Mouse (Mus musculus) urinary bladder, postnatal 25 days (tissue): ENCODE measurements around the gene Bpifa1.
"Not testable (repeated sequence)": the region's sequence is repeated elsewhere in the genome, so short reads cannot be mapped to it uniquely, and the experiment has no call there.

Experiments
- DNase-seq: peaks from one replicate; pipeline ENCODE4 v3.0.0; 2022; ENCODE audit warnings: low spot score

Gene Bpifa1

GRCm38 (mm10) chr2:154142580-154142979, at the start of gene Bpifa1:
TSS of gene Bpifa1 (plus strand) at chr2:154142880.
- no peak for DNase-seq

GRCm38 (mm10) chr2:154097734-154098133, 44.9 kb upstream of the Bpifa1 start:
- DNase-seq: no peak

GRCm38 (mm10) chr2:154117381-154117780, 25.3 kb upstream of the Bpifa1 start:
- no peak for DNase-seq

GRCm38 (mm10) chr2:154130120-154130519, 12.6 kb upstream of the Bpifa1 start, which contains the start of gene Bpifa3:
TSS of gene Bpifa3 (plus strand) at chr2:154130336.
- no peak for DNase-seq

GRCm38 (mm10) chr2:154143735-154144134, 1.1 kb downstream of the Bpifa1 start:
- no peak for DNase-seq

- no peak for DNase-seq
Measured at GRCm38 (mm10) chr2:154147496-154147895, 4.8 kb downstream of the Bpifa1 start.

- DNase-seq: no peak
Measured at GRCm38 (mm10) chr2:154158433-154158832, 15.8 kb downstream of the Bpifa1 start.

GRCm38 (mm10) chr2:154162307-154162706, 19.6 kb downstream of the Bpifa1 start, which contains the start of gene Bpifa5:
TSS of gene Bpifa5 (plus strand) at chr2:154162607.
- DNase-seq: no peak

GRCm38 (mm10) chr2:154163306-154163705, 20.6 kb downstream of the Bpifa1 start:
- DNase-seq: no peak

- DNase-seq: no peak
Measured at GRCm38 (mm10) chr2:154169172-154169571, 26.5 kb downstream of the Bpifa1 start.

- DNase-seq: no peak
Measured at GRCm38 (mm10) chr2:154171621-154172020, 28.9 kb downstream of the Bpifa1 start.

- no peak for DNase-seq
Measured at GRCm38 (mm10) chr2:154173313-154173712, 30.6 kb downstream of the Bpifa1 start.

GRCm38 (mm10) chr2:154181900-154182299, 39.2 kb downstream of the Bpifa1 start:
- DNase-seq: not testable (repeated sequence)

- DNase-seq: not testable (repeated sequence)
Measured at GRCm38 (mm10) chr2:154183061-154183460, 40.4 kb downstream of the Bpifa1 start.

GRCm38 (mm10) chr2:154185319-154185718, 42.6 kb downstream of the Bpifa1 start:
- no peak for DNase-seq

- DNase-seq: no peak
Measured at GRCm38 (mm10) chr2:154185748-154186147, 43.1 kb downstream of the Bpifa1 start.

GRCm38 (mm10) chr2:154187468-154187867, 44.8 kb downstream of the Bpifa1 start:
- DNase-seq: no peak

GRCm38 (mm10) chr2:154189877-154190434, 47.3 kb downstream of the Bpifa1 start:
- no peak for DNase-seq

- DNase-seq: no peak
Measured at GRCm38 (mm10) chr2:154190546-154191258, 48.0 kb downstream of the Bpifa1 start, which contains the start of gene Bpifb1. TSS of gene Bpifb1 (plus strand) at chr2:154190818.

- no peak for DNase-seq
Measured at GRCm38 (mm10) chr2:154192141-154192540, 49.5 kb downstream of the Bpifa1 start.

GRCm38 (mm10) chr2:154193071-154193470, 50.4 kb downstream of the Bpifa1 start:
- no peak for DNase-seq

GRCm38 (mm10) chr2:154193994-154194504, 51.4 kb downstream of the Bpifa1 start:
- no peak for DNase-seq

GRCm38 (mm10) chr2:154197036-154197435, 54.4 kb downstream of the Bpifa1 start:
- no peak for DNase-seq
